Mouse (Mus musculus) liver, postnatal 0 days (tissue): ENCODE data around the gene Cntn1. TPM values are rescaled to one million over a fixed set of nuclear protein-coding genes. Genes with fewer than 3 reads are reported as not detected.

ENCODE experiments used
- ATAC-seq: fragments of 200-750 bp; cut with Nextera tagmentation; 2 replicates; pipeline ENCODE4 v1.8.0; 2017; ENCODE audit warnings: mild to moderate bottlenecking, moderate library complexity
- DNase-seq: peaks from one replicate; pipeline ENCODE4 v3.0.0-alpha.2; 2016
- H3K27ac ChIP-seq: fragments of 300-500 bp; sonication (generic); 2 replicates; pipeline ENCODE4 v1.5.1; 2014; ENCODE audit warnings: antibody characterized with exemption, moderate library complexity, mild to moderate bottlenecking, low read depth
- H3K27me3 ChIP-seq: fragments of 300-500 bp; sonication (generic); 2 replicates; pipeline ENCODE4 v1.6.1; 2014; ENCODE audit warnings: low read length, control low read depth, mixed read lengths; ENCODE audit not compliant: insufficient read depth
- H3K36me3 ChIP-seq: fragments of 300-500 bp; sonication (generic); replicated peaks from 2 replicates; pipeline ENCODE4 v1.6.1; 2014; ENCODE audit warnings: mild to moderate bottlenecking, control low read depth, low read length, moderate library complexity, mixed read lengths; ENCODE audit not compliant: insufficient read depth
- H3K4me1 ChIP-seq: fragments of 300-500 bp; sonication (generic); 2 replicates; pipeline ENCODE4 v1.6.1; 2014; ENCODE audit warnings: antibody characterized with exemption, mild to moderate bottlenecking, control low read depth; ENCODE audit not compliant: insufficient read depth
- H3K4me2 ChIP-seq: fragments of 300-500 bp; sonication (generic); 2 replicates; pipeline ENCODE4 v1.6.1; 2014; ENCODE audit warnings: low read depth, mild to moderate bottlenecking, low read length, moderate library complexity, mixed read lengths
- H3K4me3 ChIP-seq: fragments of 300-500 bp; sonication (generic); 2 replicates; pipeline ENCODE4 v1.5.1; 2014; ENCODE audit warnings: low read depth, low read length
- H3K9ac ChIP-seq: fragments of 300-500 bp; sonication (generic); replicated peaks from 2 replicates; pipeline ENCODE4 v1.6.1; 2014; ENCODE audit warnings: mild to moderate bottlenecking, moderate library complexity
- H3K9me3 ChIP-seq: fragments of 300-500 bp; sonication (generic); 2 replicates; pipeline ENCODE4 v1.6.1; 2016; ENCODE audit warnings: mild to moderate bottlenecking, control low read depth, low read length, mixed read lengths
- CTCF ChIP-seq: sonication (generic); IDR thresholded peaks from 2 replicates; pipeline ENCODE4 v1.5.1; 2016; ENCODE audit warnings: antibody characterized with exemption, low read depth
- EP300 ChIP-seq: IDR thresholded peaks from 2 replicates; pipeline ENCODE4 v1.6.1; 2016; ENCODE audit warnings: antibody characterized with exemption, low read depth, mild to moderate bottlenecking
- WGBS: fragments of 180-500 bp; shearing (Covaris S2); extraction: QIAGEN DNeasy Blood & Tissue Kit; methylation state at CpG from one replicate; pipeline ENCODE4 v1.1.7; 2014; ENCODE audit not compliant: insufficient replicate concordance; 5-methylcytosine and 5-hydroxymethylcytosine counted together
- polyA plus RNA-seq: library from polyadenylated mRNA; unstranded; fragments of >200 nt; fragmentation: Nextera tagmentation; extraction: Ambion mirVana; gene quantifications from 2 replicates; pipeline ENCODE4 v1.2.1, GENCODE M21; 2015

The Cntn1 gene
- polyA plus RNA-seq, 1 experiment from 2014 or later = not detected

DNA sequence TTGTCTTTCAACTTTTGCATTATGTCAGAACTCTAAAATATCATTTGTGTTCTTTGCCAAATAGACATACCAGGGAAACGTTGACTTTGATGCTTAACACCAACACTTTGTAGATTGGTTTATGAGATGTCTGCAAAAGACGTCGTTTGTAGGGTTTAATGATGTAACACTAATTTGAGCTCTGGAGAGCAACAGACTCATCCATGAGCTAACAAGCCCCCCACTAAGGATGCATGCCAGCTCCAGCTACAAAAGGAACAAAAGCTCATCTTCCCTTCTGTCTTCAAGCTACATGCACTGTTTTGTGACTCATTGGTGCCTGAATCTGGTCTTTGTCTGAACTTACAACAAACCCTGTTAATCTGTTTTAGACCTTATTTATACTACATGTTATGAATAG, 28.5 kb downstream of the Cntn1 start:
- no peaks in the 10 kb centered on the region for H3K36me3 ChIP-seq
- no peaks in the 10 kb centered on the region for H3K9me3 ChIP-seq
- no peak for TF ChIP-seq CTCF
- no peak for TF ChIP-seq EP300
- ATAC-seq (no peak), DNase-seq (no peak)
- no peaks in the 10 kb centered on the region for H3K27me3 ChIP-seq
- H3K4me3 ChIP-seq = no peak overlapping the region
- no peak overlapping the region for H3K9ac ChIP-seq
- no peaks in the 10 kb centered on the region for H3K4me1 ChIP-seq
- H3K27ac ChIP-seq = no peak overlapping the region
- WGBS = 61% methylated on average over 3 of the region's 3 CpGs
- H3K4me2 ChIP-seq = no peak overlapping the region

DNA sequence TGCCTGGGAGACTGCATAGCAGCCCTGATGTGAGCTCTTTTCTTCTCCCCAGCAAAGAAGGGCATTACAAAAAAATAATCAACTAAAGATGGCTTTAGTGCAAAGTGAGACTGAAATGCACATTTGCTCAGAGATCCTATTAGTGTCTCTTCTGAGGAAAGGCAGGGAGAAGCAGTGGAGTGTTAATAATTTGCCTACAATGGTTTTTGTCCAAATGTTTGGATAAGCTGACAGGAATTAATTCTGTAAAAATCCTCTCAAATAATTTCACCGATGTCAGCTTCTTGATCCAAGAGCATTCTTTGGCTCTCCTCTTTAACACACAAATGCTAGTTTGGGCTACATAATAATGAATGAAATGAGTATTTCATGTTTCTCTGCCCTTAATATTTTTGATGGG, 34.9 kb downstream of the Cntn1 start:
- WGBS = 70% methylated on average over 1 of the region's 1 CpGs
- no peak for ATAC-seq

DNA sequence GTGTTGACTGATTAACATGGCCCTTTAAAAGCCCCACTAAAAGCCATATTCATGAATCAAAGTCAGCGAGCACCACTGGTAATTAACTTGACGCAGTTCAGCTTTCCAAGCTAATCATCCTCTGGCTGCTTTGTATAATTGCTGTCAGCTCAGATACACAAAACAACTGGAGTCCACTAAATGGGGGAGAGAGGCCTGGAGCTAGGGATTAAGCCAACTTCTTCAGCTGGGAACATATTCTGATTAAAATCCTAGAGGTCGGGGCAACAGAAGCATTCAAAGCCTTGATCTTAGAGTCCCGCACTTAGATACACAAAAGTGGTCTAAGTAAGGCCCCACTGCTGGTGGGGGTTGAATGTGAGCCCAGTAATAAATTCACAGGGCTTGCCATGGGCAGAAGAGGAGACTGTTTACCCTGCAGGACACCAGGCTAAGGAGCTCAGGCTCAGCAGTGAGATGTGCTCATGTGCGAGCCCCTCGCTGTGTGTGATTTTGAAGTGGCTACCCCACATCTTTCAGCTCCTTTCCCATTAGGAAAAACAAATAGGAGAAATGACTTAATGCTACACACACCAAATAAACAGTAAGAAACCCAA, 36.8 kb downstream of the Cntn1 start:
- Histone ChIP-seq H3K9ac (no peak overlapping the region), H3K27ac (no peak overlapping the region), H3K36me3 (no peaks in the 10 kb centered on the region), H3K4me2 (no peak overlapping the region), H3K27me3 (no peaks in the 10 kb centered on the region), H3K4me1 (no peaks in the 10 kb centered on the region), H3K4me3 (no peak overlapping the region), H3K9me3 (no peaks in the 10 kb centered on the region)
- TF ChIP-seq CTCF = no peak
- TF ChIP-seq EP300 = no peak
- ATAC-seq = no peak
- WGBS = 67% methylated on average over 6 of the region's 6 CpGs
- DNase-seq = no peak

More for the DNA sequence above, 34.9 kb downstream of the Cntn1 start:
- H3K9ac ChIP-seq = no peak overlapping the region
- H3K36me3 ChIP-seq = no peaks in the 10 kb centered on the region
- H3K4me3 ChIP-seq = no peak overlapping the region
- no peak for TF ChIP-seq EP300
- TF ChIP-seq CTCF = no peak
- no peak overlapping the region for H3K27ac ChIP-seq
- H3K27me3 ChIP-seq = no peaks in the 10 kb centered on the region
- no peak overlapping the region for H3K4me2 ChIP-seq
- no peaks in the 10 kb centered on the region for H3K4me1 ChIP-seq
- no peaks in the 10 kb centered on the region for H3K9me3 ChIP-seq
- no peak for DNase-seq

DNA sequence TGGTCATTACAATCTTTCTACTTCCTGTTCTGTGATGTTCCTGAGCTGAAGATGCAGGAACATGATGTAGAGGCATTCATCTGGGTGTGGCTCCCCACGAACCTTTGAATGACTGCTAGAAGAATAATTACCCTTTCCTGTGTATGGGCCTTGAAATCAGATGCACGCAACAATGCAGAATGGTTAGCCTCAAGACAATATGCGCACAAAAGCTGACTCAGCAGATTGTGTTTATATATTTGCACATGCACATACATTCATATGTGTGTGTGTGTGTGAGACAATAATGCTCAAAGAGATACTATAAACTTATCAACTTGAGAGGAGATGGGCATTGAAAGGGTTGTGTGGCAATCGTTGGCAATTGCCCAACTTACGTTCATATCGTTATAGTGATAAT, 39.8 kb downstream of the Cntn1 start:
- no peak overlapping the region for H3K4me3 ChIP-seq
- H3K36me3 ChIP-seq = no peaks in the 10 kb centered on the region
- DNase-seq (no peak), ATAC-seq (no peak)
- no peak overlapping the region for H3K9ac ChIP-seq
- WGBS = 72% methylated on average over 6 of the region's 6 CpGs
- H3K27ac ChIP-seq = no peak overlapping the region
- no peaks in the 10 kb centered on the region for H3K9me3 ChIP-seq
- no peak overlapping the region for H3K4me2 ChIP-seq
- no peaks in the 10 kb centered on the region for H3K4me1 ChIP-seq
- H3K27me3 ChIP-seq = no peaks in the 10 kb centered on the region
- TF ChIP-seq EP300 = no peak
- TF ChIP-seq CTCF = no peak

DNA sequence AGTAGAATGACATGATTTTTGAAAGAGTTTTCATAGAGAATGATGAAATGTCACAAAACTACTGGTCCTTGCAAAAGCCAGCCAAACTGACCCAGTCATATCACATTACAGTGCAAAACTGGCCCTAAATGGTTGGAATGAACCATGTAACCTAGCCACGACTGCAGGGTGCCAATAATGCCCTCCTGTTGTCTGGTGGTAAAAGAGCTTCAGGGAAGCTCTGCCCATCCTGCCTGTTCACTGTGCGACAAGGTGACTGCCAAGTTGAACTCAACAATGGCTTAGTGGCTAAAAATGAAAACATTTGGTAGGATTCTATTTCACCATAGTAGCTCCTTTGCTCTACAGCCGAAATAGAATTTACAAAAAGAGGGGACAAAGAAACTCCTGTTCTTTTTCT, 41.1 kb downstream of the Cntn1 start:
- Histone ChIP-seq H3K9ac (no peak overlapping the region), H3K4me1 (no peaks in the 10 kb centered on the region), H3K9me3 (no peaks in the 10 kb centered on the region), H3K36me3 (no peaks in the 10 kb centered on the region), H3K27me3 (no peaks in the 10 kb centered on the region), H3K27ac (no peak overlapping the region), H3K4me2 (no peak overlapping the region), H3K4me3 (no peak overlapping the region)
- no peak for TF ChIP-seq CTCF
- no peak for ATAC-seq
- 68% methylated on average over 3 of the region's 3 CpGs for WGBS
- no peak for DNase-seq

DNA sequence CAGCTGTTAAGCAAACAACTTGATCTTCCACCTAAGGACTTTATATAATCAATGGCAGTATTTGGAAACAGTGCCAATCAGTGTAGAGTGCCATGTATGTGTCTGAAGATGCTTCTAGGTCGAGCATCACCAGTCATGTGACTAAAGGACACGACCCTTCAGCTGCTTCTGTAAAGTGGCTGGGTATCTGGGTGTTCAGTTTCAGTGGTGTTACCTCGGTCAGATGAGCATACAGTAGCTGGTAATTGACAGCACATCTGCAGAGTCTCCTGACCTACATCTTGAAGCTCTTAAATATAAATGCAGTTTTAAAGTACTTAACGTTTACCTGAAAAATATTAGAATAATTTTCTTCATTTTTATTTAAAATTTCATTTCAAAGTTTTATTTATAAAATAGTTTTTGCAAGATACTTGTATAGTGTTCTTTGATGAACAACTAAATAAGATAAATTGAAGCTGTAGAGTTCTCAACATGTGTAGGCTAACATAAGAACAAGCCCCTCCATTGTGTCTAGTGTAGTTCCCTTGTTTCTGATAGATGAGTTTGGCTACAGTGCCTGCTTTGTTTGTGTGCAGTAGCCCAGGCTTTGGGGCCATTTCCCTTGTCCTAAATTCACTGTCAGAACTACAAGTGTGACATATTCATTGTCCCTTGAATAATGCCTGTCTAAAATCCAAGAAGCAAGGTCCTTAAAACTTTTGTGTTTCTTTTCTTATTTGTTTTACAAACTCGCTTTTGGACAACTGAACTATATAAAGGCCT, 48.6 kb downstream of the Cntn1 start:
- H3K27ac ChIP-seq = no peak overlapping the region
- no peaks in the 10 kb centered on the region for H3K27me3 ChIP-seq
- ATAC-seq (no peak), DNase-seq (no peak)
- no peaks in the 10 kb centered on the region for H3K36me3 ChIP-seq
- H3K9ac ChIP-seq = no peak overlapping the region
- H3K4me1 ChIP-seq = no peaks in the 10 kb centered on the region
- TF ChIP-seq EP300 = no peak
- no peak for TF ChIP-seq CTCF
- no peak overlapping the region for H3K4me3 ChIP-seq
- 51% methylated on average over 5 of the region's 5 CpGs for WGBS
- H3K4me2 ChIP-seq = no peak overlapping the region
- no peaks in the 10 kb centered on the region for H3K9me3 ChIP-seq
